Mouse (Mus musculus) kidney, postnatal 0 days (tissue): ENCODE results near the gene Pitx2. TPM values are rescaled to one million over a fixed set of nuclear protein-coding genes. Genes with fewer than 3 reads are reported as not detected.

Experiments
- ATAC-seq: fragments of 200-750 bp; cut with Nextera tagmentation; replicated peaks from 2 replicates; pipeline ENCODE4 v1.8.0; 2017; ENCODE audit warnings: low read depth, moderate number of reproducible peaks, moderate TSS enrichment, moderate library complexity; ENCODE audit not compliant: low FRiP score
- DNase-seq: peaks from one replicate; pipeline ENCODE4 v3.0.0-alpha.2; 2016; ENCODE audit warnings: low spot score
- H3K27ac ChIP-seq: fragments of 300-500 bp; sonication (generic); 2 replicates; pipeline ENCODE4 v1.5.1; 2014; ENCODE audit warnings: mild to moderate bottlenecking
- H3K27me3 ChIP-seq: fragments of 300-500 bp; sonication (generic); 2 replicates; pipeline ENCODE4 v1.6.1; 2014; ENCODE audit warnings: low read length, mixed read lengths; ENCODE audit not compliant: insufficient read depth
- H3K36me3 ChIP-seq: fragments of 300-500 bp; sonication (generic); 2 replicates; pipeline ENCODE4 v1.6.1; 2014; ENCODE audit warnings: low read length, mixed read lengths; ENCODE audit not compliant: insufficient read depth
- H3K4me1 ChIP-seq: fragments of 300-500 bp; sonication (generic); replicated peaks from 2 replicates; pipeline ENCODE4 v1.6.1; 2014; ENCODE audit warnings: antibody characterized with exemption, low read length, mixed read lengths; ENCODE audit not compliant: insufficient read depth
- H3K4me2 ChIP-seq: fragments of 300-500 bp; sonication (generic); 2 replicates; pipeline ENCODE4 v1.6.1; 2014; ENCODE audit warnings: mild to moderate bottlenecking, low read length, moderate library complexity, mixed read lengths
- H3K4me3 ChIP-seq: fragments of 300-500 bp; sonication (generic); replicated peaks from 2 replicates; pipeline ENCODE4 v1.5.1; 2014; ENCODE audit warnings: low read depth, low read length
- H3K9ac ChIP-seq: fragments of 300-500 bp; sonication (generic); 2 replicates; pipeline ENCODE4 v1.6.1; 2014; ENCODE audit warnings: low read depth, low read length
- H3K9me3 ChIP-seq: fragments of 300-500 bp; sonication (generic); replicated peaks from 2 replicates; pipeline ENCODE4 v1.6.1; 2016; ENCODE audit warnings: low read length, inconsistent platforms, mixed read lengths
- CTCF ChIP-seq: IDR thresholded peaks from 2 replicates; pipeline ENCODE4 v1.5.1; 2016; ENCODE audit warnings: antibody characterized with exemption, low read depth, mild to moderate bottlenecking, moderate library complexity
- WGBS: fragments of 180-500 bp; shearing (Covaris S2); extraction: QIAGEN DNeasy Blood & Tissue Kit; methylation state at CpG from one replicate; pipeline ENCODE4 v1.1.7; 2014; 5-methylcytosine and 5-hydroxymethylcytosine counted together
- polyA plus RNA-seq: library from polyadenylated mRNA; unstranded; fragments of >200 nt; fragmentation: Nextera tagmentation; extraction: Ambion mirVana; gene quantifications from 2 replicates; pipeline ENCODE4 v1.2.1, GENCODE M21; 2015

Pitx2 gene
- polyA plus RNA-seq, 1 experiment from 2014 or later = 6.5 TPM

GRCm38 (mm10) chr3:129223964-129224805 lies 24.5 kb downstream of the Pitx2 start:
- no peaks in the 10 kb centered on the region for H3K9me3 ChIP-seq
- peak overlapping the region; percentile 60; the same call in 1 of the 2 replicates for H3K27ac ChIP-seq
- under 1% methylated on average over 26 of the region's 26 CpGs for WGBS
- no peak for TF ChIP-seq CTCF
- H3K4me2 ChIP-seq = peak overlapping the region; percentile 33
- no peaks in the 10 kb centered on the region for H3K36me3 ChIP-seq
- H3K27me3 ChIP-seq = peaks cover 68% of the 10 kb centered on the region
- ATAC-seq = no peak
- DNase-seq = no peak
- peak overlapping the region; percentile 23; the same call in 1 of the 2 replicates for H3K9ac ChIP-seq
- no peaks in the 10 kb centered on the region for H3K4me1 ChIP-seq
- H3K4me3 ChIP-seq = peak overlapping the region; percentile 13

GRCm38 (mm10) chr3:129224806-129225576 lies 25.3 kb downstream of the Pitx2 start:
- peak overlapping the region; percentile 33 for H3K4me2 ChIP-seq

GRCm38 (mm10) chr3:129225577-129226289 lies 26.1 kb downstream of the Pitx2 start:
- Histone ChIP-seq H3K9me3 (no peaks in the 10 kb centered on the region), H3K4me1 (no peaks in the 10 kb centered on the region), H3K27ac (no peak overlapping the region), H3K4me3 (no peak overlapping the region), H3K36me3 (no peaks in the 10 kb centered on the region), H3K27me3 (peaks cover 56% of the 10 kb centered on the region), H3K4me2 (peak overlapping the region; percentile 33; the same call in 1 of the 2 replicates), H3K9ac (no peak overlapping the region)
- WGBS = under 1% methylated on average over 13 of the region's 13 CpGs
- no peak for DNase-seq
- no peak for TF ChIP-seq CTCF
- no peak; the same call in 1 of the 2 replicates for ATAC-seq

More at GRCm38 (mm10) chr3:129224806-129225576, 25.3 kb downstream of the Pitx2 start:
- no peaks in the 10 kb centered on the region for H3K9me3 ChIP-seq
- peaks cover 60% of the 10 kb centered on the region for H3K27me3 ChIP-seq
- no peaks in the 10 kb centered on the region for H3K36me3 ChIP-seq
- peak overlapping the region; percentile 60 for H3K27ac ChIP-seq
- no peak overlapping the region; the same call in 1 of the 2 replicates for H3K9ac ChIP-seq
- H3K4me1 ChIP-seq = no peaks in the 10 kb centered on the region
- 2% methylated on average over 40 of the region's 40 CpGs for WGBS
- peak; percentile 65 for ATAC-seq
- H3K4me3 ChIP-seq = peak overlapping the region; percentile 13
- no peak for DNase-seq
- no peak for TF ChIP-seq CTCF

GRCm38 (mm10) chr3:129226681-129227080 lies 27.0 kb downstream of the Pitx2 start:
- Histone ChIP-seq H3K4me1 (no peaks in the 10 kb centered on the region), H3K4me2 (no peak overlapping the region), H3K9ac (no peak overlapping the region), H3K27ac (no peak overlapping the region), H3K4me3 (no peak overlapping the region), H3K36me3 (no peaks in the 10 kb centered on the region), H3K9me3 (no peaks in the 10 kb centered on the region), H3K27me3 (peaks cover 55% of the 10 kb centered on the region)
- DNase-seq (no peak), ATAC-seq (no peak)
- no peak for TF ChIP-seq CTCF
- 2% methylated on average over 6 of the region's 6 CpGs for WGBS

GRCm38 (mm10) chr3:129227331-129227730 lies 27.7 kb downstream of the Pitx2 start:
- no peak for TF ChIP-seq CTCF
- Histone ChIP-seq H3K27me3 (peaks cover 48% of the 10 kb centered on the region), H3K9me3 (no peaks in the 10 kb centered on the region), H3K9ac (no peak overlapping the region), H3K4me2 (no peak overlapping the region), H3K36me3 (no peaks in the 10 kb centered on the region), H3K27ac (no peak overlapping the region), H3K4me1 (no peaks in the 10 kb centered on the region), H3K4me3 (no peak overlapping the region)
- 7% methylated on average over 5 of the region's 5 CpGs for WGBS
- ATAC-seq = no peak
- DNase-seq = no peak

- Histone ChIP-seq H3K4me2 (no peak overlapping the region), H3K36me3 (no peaks in the 10 kb centered on the region), H3K9me3 (no peaks in the 10 kb centered on the region), H3K27ac (no peak overlapping the region), H3K9ac (no peak overlapping the region), H3K4me1 (no peaks in the 10 kb centered on the region), H3K4me3 (no peak overlapping the region), H3K27me3 (no peaks in the 10 kb centered on the region)
- ATAC-seq = no peak
- no peak for TF ChIP-seq CTCF
- WGBS = 82% methylated on average over 1 of the region's 1 CpGs
- no peak for DNase-seq
Observed at GRCm38 (mm10) chr3:129238010-129238409, 38.3 kb downstream of the Pitx2 start.
